Mouse (Mus musculus): ENCODE measurements around the gene Styk1. TPM values are rescaled to one million over a fixed set of nuclear protein-coding genes. Genes with fewer than 3 reads are reported as not detected.
"Not testable (repeated sequence)": the region's sequence is repeated elsewhere in the genome, so short reads cannot be mapped to it uniquely, and the experiment has no call there.

The Styk1 gene
- polyA plus RNA-seq, 2 experiments from 2014 or later: not detected

DNA sequence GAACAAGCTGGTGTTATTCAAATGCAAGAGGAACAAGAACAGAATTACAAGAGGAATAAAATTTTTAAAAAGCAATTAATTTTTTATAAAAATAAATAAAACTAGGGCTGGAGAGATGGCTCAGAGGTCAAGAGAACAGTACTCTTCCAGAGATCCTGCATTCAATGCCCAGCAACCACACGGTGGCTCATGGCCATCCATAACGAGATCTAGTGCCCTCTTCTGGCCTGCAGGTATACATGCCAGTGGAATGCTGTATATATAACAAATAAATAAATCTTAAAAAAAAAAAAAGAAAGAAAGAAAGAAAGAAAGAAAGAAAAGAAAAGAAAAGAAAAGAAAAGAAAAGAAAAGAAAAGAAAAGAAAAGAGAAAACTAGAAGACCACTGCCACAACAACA lies 63.0 kb downstream of the Styk1 start:
- no peak for ATAC-seq

DNA sequence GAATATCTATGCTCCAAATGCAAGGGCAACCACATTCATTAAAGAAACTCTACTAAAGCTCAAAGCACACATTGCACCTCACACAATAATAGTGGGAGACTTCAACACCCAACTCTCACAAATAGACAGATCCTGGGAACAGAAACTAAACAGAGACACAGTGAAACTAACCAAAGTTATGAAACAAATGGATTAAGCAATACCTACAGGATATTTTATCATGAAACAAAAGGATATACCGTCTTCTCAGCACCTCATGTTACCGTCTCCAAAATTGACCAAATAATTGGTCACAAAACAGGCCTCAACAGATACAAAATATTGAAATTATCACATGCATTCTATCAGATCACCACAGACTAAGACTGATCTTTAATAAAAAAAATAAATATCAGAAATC lies 75.2 kb downstream of the Styk1 start:
- not testable (repeated sequence) for ATAC-seq

GRCm38 (mm10) chr6:131276659-131277058 lies 76.7 kb downstream of the Styk1 start:
- ATAC-seq: no peak

DNA sequence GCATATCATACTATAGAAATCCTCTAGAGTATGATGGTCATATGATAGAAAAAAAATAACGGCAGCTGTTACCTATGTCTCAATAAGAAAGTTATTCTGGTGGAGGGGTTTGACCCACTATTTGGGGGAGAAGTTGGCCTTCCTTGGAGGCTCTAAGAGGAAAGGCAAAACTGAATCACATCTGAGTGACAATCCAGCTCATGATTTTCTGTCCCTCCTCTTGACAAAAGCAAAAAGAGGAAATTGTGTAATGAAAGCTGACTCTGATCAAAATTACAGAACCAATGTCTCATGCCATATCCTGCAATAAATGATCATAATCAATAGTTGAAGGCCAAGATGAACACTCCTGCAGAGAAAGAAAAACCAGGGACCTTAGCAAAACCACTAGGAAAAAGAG lies 81.1 kb downstream of the Styk1 start:
- no peak for ATAC-seq

DNA sequence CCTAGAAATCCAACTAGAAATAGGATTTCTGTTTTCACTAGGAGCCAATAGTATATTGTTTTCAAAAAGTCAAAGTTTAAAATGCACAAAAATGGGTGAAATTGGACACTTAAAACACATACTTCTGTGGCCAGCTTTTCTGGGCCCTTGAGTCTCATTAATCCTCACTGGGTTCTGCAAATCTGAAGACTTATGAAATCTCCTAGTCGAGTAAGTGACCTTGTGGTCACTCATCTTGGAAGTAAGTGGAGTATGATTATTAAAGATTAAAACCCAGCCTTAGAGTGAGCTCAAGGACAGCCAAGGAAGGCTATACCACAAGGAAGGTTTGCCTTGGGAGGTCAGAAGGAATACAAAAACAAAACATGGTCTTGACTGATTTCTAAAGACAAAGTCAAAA lies 83.1 kb downstream of the Styk1 start:
- ATAC-seq: no peak

- no peak for ATAC-seq
Measured at GRCm38 (mm10) chr6:131269599-131269998, 83.8 kb downstream of the Styk1 start.

DNA sequence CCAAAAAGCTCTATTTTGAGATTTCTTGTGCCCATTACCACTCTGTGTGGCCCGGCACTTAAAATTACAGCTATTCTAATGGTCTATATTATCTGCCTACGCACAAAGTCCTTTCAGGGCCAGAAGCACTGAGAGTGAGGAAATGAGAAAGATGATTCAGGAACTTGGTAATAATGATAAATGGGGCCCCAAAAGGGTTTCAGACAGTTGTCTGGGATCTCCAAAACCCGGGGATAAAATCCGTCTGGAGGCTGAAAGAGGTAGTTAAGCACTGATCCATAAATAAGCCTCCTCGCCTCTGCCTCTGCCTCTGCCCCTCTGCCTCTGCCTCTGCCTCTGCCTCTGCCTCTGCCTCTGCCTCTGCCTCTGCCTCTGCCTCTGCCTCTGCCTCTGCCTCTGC lies 89.2 kb downstream of the Styk1 start:
- no peak for ATAC-seq

DNA sequence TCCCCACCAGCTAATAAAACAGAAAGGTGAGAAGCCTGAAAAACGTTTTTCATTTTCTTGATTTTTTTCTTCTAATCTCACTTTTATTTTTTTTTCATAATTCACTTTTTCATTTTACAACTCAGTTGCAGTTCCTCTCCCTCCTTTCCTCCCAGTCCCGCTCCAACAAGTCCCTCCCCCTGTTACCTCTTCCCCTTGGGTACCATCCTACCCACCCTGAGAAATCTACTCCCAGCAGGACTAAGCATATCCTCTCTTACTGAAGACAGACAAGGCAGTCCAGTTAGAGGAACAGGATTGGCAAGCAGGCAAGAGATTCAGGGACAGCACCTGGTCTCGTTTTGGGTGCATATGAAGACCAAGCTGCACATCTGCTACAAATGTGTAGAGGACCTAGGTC lies 90.6 kb downstream of the Styk1 start:
- no peak for ATAC-seq

DNA sequence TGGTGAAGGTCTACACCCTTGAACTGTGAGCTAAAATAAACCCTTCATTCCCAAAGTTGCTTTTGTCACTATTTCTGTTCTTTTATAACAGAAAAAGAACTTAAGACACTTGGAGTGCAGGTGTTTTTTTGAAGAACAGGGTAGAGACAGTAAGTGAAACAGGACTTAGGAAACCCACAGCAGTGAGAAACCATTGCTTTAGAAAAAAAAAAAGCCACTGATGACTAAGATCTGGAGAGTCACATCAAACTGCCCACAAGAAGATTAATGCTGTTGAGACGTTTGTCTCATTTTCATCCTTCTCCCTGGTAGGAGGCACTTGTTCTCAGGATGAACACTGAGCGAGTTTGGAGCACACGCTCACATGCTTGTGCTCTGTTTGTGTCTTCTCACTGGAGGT lies 91.4 kb downstream of the Styk1 start:
- ATAC-seq: no peak

Other genes starting within 250 kb of the Styk1 start
- not detected for gene Klra2, start 106.2 kb downstream of the Styk1 start, polyA plus RNA-seq (2017; shearing (Covaris generic))
- gene Magohb, start 60.4 kb downstream of the Styk1 start, polyA plus RNA-seq (2017; shearing (Covaris generic)): 10 to 100 TPM; 18.6 to 24.6 TPM
- 10 to 100 TPM; 19.3 to 20.7 TPM for gene Ybx3, start 34.9 kb upstream of the Styk1 start, polyA plus RNA-seq (2017; shearing (Covaris generic))
- gene 5430401F13Rik, start 132.8 kb upstream of the Styk1 start, polyA plus RNA-seq (2017; shearing (Covaris generic)): not detected
- not detected for gene Gm6619, start 132.8 kb upstream of the Styk1 start, polyA plus RNA-seq (2017; shearing (Covaris generic))